In the genomic region with DNA sequence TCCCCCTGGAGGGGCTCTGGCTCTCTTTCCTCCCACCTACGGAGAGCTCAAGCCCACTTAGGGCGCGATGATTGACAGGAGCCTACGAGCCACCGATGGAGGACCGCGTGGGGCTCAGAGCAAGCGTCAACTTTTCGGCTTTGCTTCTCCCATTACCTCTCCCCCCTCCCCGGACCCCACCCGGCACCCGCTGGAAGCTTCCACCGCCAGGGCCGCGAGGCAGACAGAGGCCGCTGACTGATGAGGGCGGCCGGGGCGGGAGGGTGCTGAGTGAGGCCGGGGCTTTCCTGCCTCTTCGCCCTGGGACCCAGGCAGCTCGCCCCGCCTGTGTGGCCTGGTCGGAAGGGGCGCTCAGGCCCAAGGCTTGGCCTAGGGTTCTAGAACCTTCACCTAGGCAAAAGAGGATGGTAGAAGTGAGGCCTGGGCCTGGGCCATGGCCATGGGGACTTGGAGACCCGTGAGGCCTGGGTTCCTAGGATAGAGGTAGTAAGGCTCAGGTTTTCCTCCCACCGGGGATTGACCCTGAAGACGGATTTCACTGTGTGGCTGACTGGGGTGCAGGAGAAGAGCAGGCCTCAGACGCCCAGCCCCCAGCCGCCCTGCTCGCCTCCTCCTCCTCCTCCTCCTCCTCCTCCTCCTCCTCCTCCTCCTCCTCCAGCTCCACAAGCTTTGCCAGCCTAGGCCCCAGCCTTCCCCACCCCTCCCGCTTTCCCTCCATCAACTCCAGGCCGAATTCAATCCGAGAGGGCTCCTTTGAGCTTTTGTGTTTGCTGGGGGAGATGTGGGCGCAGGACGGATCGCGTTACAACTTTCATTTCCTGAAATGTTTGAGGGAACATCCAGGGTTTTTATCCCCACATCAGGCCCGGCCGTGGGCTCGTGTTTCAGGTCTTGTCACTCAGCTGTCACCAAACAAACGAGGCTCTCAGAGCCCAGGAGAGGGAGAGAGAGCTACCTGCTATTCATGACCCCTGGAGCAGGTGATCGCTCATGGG, we compare ENCODE assay signal across 11 mouse cellular contexts. TPM values are rescaled to one million over a fixed set of nuclear protein-coding genes. Genes with fewer than 3 reads are reported as not detected.
DNase-seq lines count a peak whose midpoint lies in the region; ATAC-seq and TF ChIP-seq lines count a peak whose summit lies in the region.
"Had no signal": no experiment of that assay in that cellular context is flagged by ENCODE, and none has a peak within 500 bp of the region (broad histone marks: within the 10 kb centered on the region; RNA-seq: fewer than 3 reads in every experiment).

No protein-coding gene starts in this region.

- H3K27ac ChIP-seq in heart, embryonic 16.5 days (ENCODE audit: low read length), result no peak overlapping the region; the same call in 1 of the 2 replicates
- peak overlapping the region; percentile 94 for H3K27ac ChIP-seq in embryonic facial prominence, embryonic 11.5 days (replicated peaks; ENCODE audit: low read depth, low read length)
- no peak overlapping the region for H3K27ac ChIP-seq in intestine, embryonic 15.5 days

- H3K27me3 ChIP-seq in heart, embryonic 16.5 days (ENCODE audit: control insufficient read depth, insufficient read depth, low read length), result peaks cover 59% of the 10 kb centered on the region
- peaks cover 56% of the 10 kb centered on the region for H3K27me3 ChIP-seq in E14TG2a.4 (ENCODE audit: insufficient read depth, low read length)
- peaks cover 3% of the 10 kb centered on the region; the same call in 1 of the 2 replicates for H3K27me3 ChIP-seq in embryonic facial prominence, embryonic 11.5 days (ENCODE audit: control insufficient read depth, insufficient read depth, low read length)
- H3K27me3 ChIP-seq in intestine, embryonic 15.5 days (replicated peaks), result peaks cover 61% of the 10 kb centered on the region

- ATAC-seq in heart, embryonic 16.5 days (replicated peaks; ENCODE audit: extremely low read depth, insufficient read depth, low FRiP score), result peak; percentile 47; the same call in 1 of the 2 replicates
- peak; percentile 80 for ATAC-seq in embryonic facial prominence, embryonic 11.5 days (replicated peaks; ENCODE audit: insufficient number of reproducible peaks, low FRiP score, low TSS enrichment, low read depth)
- ATAC-seq in intestine, embryonic 15.5 days, result peak; percentile 20; the same call in 1 of the 2 replicates
- no peak for ATAC-seq in activated CD4-positive, CD25-positive, alpha-beta regulatory T cell, adult 4 months
- ATAC-seq: inflammation-experienced regulatory T-cells, adult 6 months had no signal

- WGBS in heart, embryonic 16.5 days, result 9% methylated on average over 40 of the region's 43 CpGs
- WGBS in embryonic facial prominence, embryonic 11.5 days, result under 1% methylated on average over 39 of the region's 43 CpGs
- 5% methylated on average over 42 of the region's 43 CpGs for WGBS in intestine, embryonic 15.5 days

- TF ChIP-seq CTCF in E14TG2a.4 (conservative IDR thresholded peaks at IDR 0.05; ENCODE audit: low read length), result no peak

- H3K4me2 ChIP-seq in heart, embryonic 16.5 days (ENCODE audit: low read depth, low read length), result peak overlapping the region; percentile 48
- H3K4me2 ChIP-seq in embryonic facial prominence, embryonic 11.5 days (ENCODE audit: low read depth, low read length), result peak overlapping the region; percentile 55
- H3K4me2 ChIP-seq in intestine, embryonic 15.5 days (replicated peaks), result peak overlapping the region; percentile 22

- no peaks in the 10 kb centered on the region for H3K36me3 ChIP-seq in heart, embryonic 16.5 days (ENCODE audit: control insufficient read depth, insufficient read depth)
- no peaks in the 10 kb centered on the region for H3K36me3 ChIP-seq in E14TG2a.4 (ENCODE audit: insufficient read depth, low read length)
- no peaks in the 10 kb centered on the region for H3K36me3 ChIP-seq in embryonic facial prominence, embryonic 11.5 days (replicated peaks; ENCODE audit: control insufficient read depth, insufficient read depth, low read depth, low read length)
- H3K36me3 ChIP-seq in intestine, embryonic 15.5 days, result no peaks in the 10 kb centered on the region

- H3K4me3 ChIP-seq in heart, embryonic 16.5 days (ENCODE audit: low read length), result peak overlapping the region; percentile 25
- H3K4me3 ChIP-seq in E14TG2a.4 (replicated peaks; ENCODE audit: low read length), result peak overlapping the region; percentile 60
- H3K4me3 ChIP-seq in embryonic facial prominence, embryonic 11.5 days (ENCODE audit: low read depth, low read length), result peak overlapping the region; percentile 30
- peak overlapping the region; percentile 6; the same call in 1 of the 2 replicates for H3K4me3 ChIP-seq in intestine, embryonic 15.5 days (replicated peaks)
- H3K4me3 ChIP-seq: megakaryocyte, embryonic 14.5 days had no signal

- no peak for DNase-seq in heart, adult 9 months (ENCODE audit: low spot score in 2 of 2)
- peak; percentile 88 for DNase-seq in embryonic facial prominence, embryonic 11.5 days (ENCODE audit: low spot score)
- no peak for DNase-seq in frontal cortex, postnatal 10 days (ENCODE audit: low spot score in 2 of 2)
- no peak for DNase-seq in cerebellum, postnatal 4 days (ENCODE audit: low spot score in 2 of 2)
- DNase-seq: cerebellum, adult 9-11 months had no signal

- no peak overlapping the region for H3K9ac ChIP-seq in heart, embryonic 16.5 days (ENCODE audit: low read length)
- peak overlapping the region; percentile 61 for H3K9ac ChIP-seq in embryonic facial prominence, embryonic 11.5 days (replicated peaks; ENCODE audit: low read length)
- no peak overlapping the region for H3K9ac ChIP-seq in intestine, embryonic 15.5 days

- H3K9me3 ChIP-seq in heart, embryonic 16.5 days (replicated peaks; ENCODE audit: control insufficient read depth, low read length), result no peaks in the 10 kb centered on the region
- no peaks in the 10 kb centered on the region for H3K9me3 ChIP-seq in E14TG2a.4 (ENCODE audit: low read length)
- no peaks in the 10 kb centered on the region for H3K9me3 ChIP-seq in embryonic facial prominence, embryonic 11.5 days (replicated peaks; ENCODE audit: control insufficient read depth, low read length)
- H3K9me3 ChIP-seq in intestine, embryonic 15.5 days, result no peaks in the 10 kb centered on the region

- peaks cover 3% of the 10 kb centered on the region; the same call in 1 of the 2 replicates for H3K4me1 ChIP-seq in heart, embryonic 16.5 days (ENCODE audit: control insufficient read depth, insufficient read depth, low read length)
- peaks cover 36% of the 10 kb centered on the region for H3K4me1 ChIP-seq in E14TG2a.4 (replicated peaks; ENCODE audit: low read depth, low read length)
- peaks cover 7% of the 10 kb centered on the region; the same call in 1 of the 2 replicates for H3K4me1 ChIP-seq in embryonic facial prominence, embryonic 11.5 days (ENCODE audit: control insufficient read depth, insufficient read depth, low read length)
- H3K4me1 ChIP-seq in intestine, embryonic 15.5 days (replicated peaks), result 0 out of 2 replicates have a peak, but pooled peaks cover 2% of the 10 kb centered on the region

RNA-seq across cellular contexts. Expression of gene Six1, which starts 18.5 kb away (rescaled TPM):
- polyA plus RNA-seq in heart, embryonic 16.5 days (2015; fragmentation: Nextera tagmentation; extraction: Ambion mirVana), result 2.1 and 4.5 TPM in 2 replicates
- 62.4 and 64.4 TPM in 2 replicates for polyA plus RNA-seq in embryonic facial prominence, embryonic 11.5 days (2014; fragmentation: Nextera tagmentation; extraction: Ambion mirVana)
- polyA plus RNA-seq in intestine, embryonic 15.5 days (2015; fragmentation: Nextera tagmentation; extraction: Ambion mirVana), result 0.19 and 0.40 TPM in 2 replicates
- polyA plus RNA-seq in activated CD4-positive, CD25-positive, alpha-beta regulatory T cell, adult 4 months (2017; shearing (Covaris generic)), result not detected
- polyA plus RNA-seq: inflammation-experienced regulatory T-cells, adult 6 months had no signal

Comparison
In these comparisons a context has a peak if more than half of its experiments do, and no peak if none do; other contexts are left out.
1. H3K4me3 ChIP-seq: peak in every context shown above with its lines; median percentile 60 in E14TG2a.4; 30 in embryonic facial prominence, embryonic 11.5 days; 25 in heart, embryonic 16.5 days; 6 in intestine, embryonic 15.5 days.
2. RNA of gene Six1, which starts 18.5 kb away (polyA plus RNA-seq): 62.4 to 64.4 TPM in embryonic facial prominence, embryonic 11.5 days; 2.1 to 4.5 TPM in heart, embryonic 16.5 days, 0.19 to 0.40 TPM in intestine, embryonic 15.5 days and not detected in activated CD4-positive, CD25-positive, alpha-beta regulatory T cell, adult 4 months; every median in the first group is over 10 times any median in the second.
3. Peak in every context shown above with its lines, with median percentiles within 50 percentile points of each other: H3K4me2 ChIP-seq.